Mouse (Mus musculus) intestine, postnatal 0 days (tissue): ENCODE data around the gene Tspo. TPM values are rescaled to one million over a fixed set of nuclear protein-coding genes. Genes with fewer than 3 reads are reported as not detected.
A peak's percentile ranks its signal among the peaks of the same experiment; 100 is the strongest.

ENCODE experiments used
- ATAC-seq: fragments of 200-750 bp; cut with Nextera tagmentation; 2 replicates; pipeline ENCODE4 v1.8.0; 2017; ENCODE audit warnings: mild to moderate bottlenecking, moderate TSS enrichment, moderate library complexity
- H3K27ac ChIP-seq: fragments of 300-500 bp; sonication (generic); 2 replicates; pipeline ENCODE4 v1.5.1; 2014; ENCODE audit warnings: mild to moderate bottlenecking, low read depth, low read length, moderate library complexity
- H3K27me3 ChIP-seq: fragments of 300-500 bp; sonication (generic); replicated peaks from 2 replicates; pipeline ENCODE4 v1.6.1; 2014; ENCODE audit warnings: low read length, mixed read lengths; ENCODE audit not compliant: control insufficient read depth, insufficient read depth
- H3K36me3 ChIP-seq: fragments of 300-500 bp; sonication (generic); 2 replicates; pipeline ENCODE4 v1.6.1; 2014; ENCODE audit warnings: mild to moderate bottlenecking, moderate library complexity; ENCODE audit not compliant: control insufficient read depth, insufficient read depth
- H3K4me1 ChIP-seq: fragments of 300-500 bp; sonication (generic); replicated peaks from 2 replicates; pipeline ENCODE4 v1.6.1; 2014; ENCODE audit warnings: antibody characterized with exemption, low read length, mixed read lengths; ENCODE audit not compliant: control insufficient read depth, insufficient read depth
- H3K4me2 ChIP-seq: fragments of 300-500 bp; sonication (generic); replicated peaks from 2 replicates; pipeline ENCODE4 v1.6.1; 2014; ENCODE audit warnings: low read depth, mild to moderate bottlenecking, moderate library complexity
- H3K4me3 ChIP-seq: fragments of 300-500 bp; sonication (generic); 2 replicates; pipeline ENCODE4 v1.5.1; 2014; ENCODE audit warnings: low read depth, low read length
- H3K9ac ChIP-seq: fragments of 300-500 bp; sonication (generic); 2 replicates; pipeline ENCODE4 v1.6.1; 2014; ENCODE audit warnings: mild to moderate bottlenecking, low read depth, low read length
- H3K9me3 ChIP-seq: fragments of 300-500 bp; sonication (generic); 2 replicates; pipeline ENCODE4 v1.6.1; 2016; ENCODE audit warnings: mixed run types; ENCODE audit not compliant: control insufficient read depth
- CTCF ChIP-seq: sonication (generic); IDR thresholded peaks from 2 replicates; pipeline ENCODE4 v1.5.1; 2016; ENCODE audit warnings: low read depth, mild to moderate bottlenecking, control low read depth, antibody characterized with exemption, moderate library complexity
- WGBS: fragments of 180-500 bp; shearing (Covaris S2); extraction: QIAGEN DNeasy Blood & Tissue Kit; methylation state at CpG from one replicate; pipeline ENCODE4 v1.1.7; 2014; 5-methylcytosine and 5-hydroxymethylcytosine counted together
- polyA plus RNA-seq: library from polyadenylated mRNA; unstranded; fragments of >200 nt; fragmentation: Nextera tagmentation; extraction: Ambion mirVana; gene quantifications from 2 replicates; pipeline ENCODE4 v1.2.1, GENCODE M21; 2015

Tspo gene
- polyA plus RNA-seq, 1 experiment from 2014 or later, result 118 TPM

GRCm38 (mm10) chr15:83583419-83584156 is 20.2 kb downstream of the Tspo start:
- Histone ChIP-seq H3K27ac (no peak overlapping the region), H3K36me3 (peaks cover 56% of the 10 kb centered on the region), H3K4me2 (no peak overlapping the region), H3K9ac (no peak overlapping the region), H3K4me3 (no peak overlapping the region), H3K27me3 (no peaks in the 10 kb centered on the region), H3K9me3 (no peaks in the 10 kb centered on the region), H3K4me1 (no peaks in the 10 kb centered on the region)
- 68% methylated on average over 8 of the region's 8 CpGs for WGBS
- ATAC-seq, result no peak
- TF ChIP-seq CTCF, result peak; percentile 72

DNA sequence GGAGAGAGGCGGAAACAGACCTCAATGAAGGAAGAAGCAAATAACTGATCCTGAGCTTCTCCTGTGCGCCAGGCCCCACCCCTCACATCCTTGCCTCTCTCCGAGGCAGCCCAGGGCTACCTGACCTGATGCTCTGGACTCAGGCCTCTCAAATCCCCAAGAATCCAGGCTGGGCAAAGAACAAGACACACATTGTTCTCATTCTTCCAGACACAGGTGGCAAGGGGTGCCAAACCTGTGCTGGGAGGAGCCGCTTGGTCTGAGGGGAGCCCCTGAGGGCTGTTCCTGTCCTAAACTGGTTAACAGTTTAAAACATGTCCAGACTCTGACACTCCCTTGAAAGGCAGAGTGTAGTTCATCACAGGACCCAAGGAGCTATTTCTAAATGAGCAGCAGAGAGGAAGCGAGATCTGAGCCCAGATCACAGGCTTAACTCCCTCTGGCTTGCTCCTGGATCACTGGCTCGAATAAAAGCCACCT is 21.4 kb downstream of the Tspo start:
- Histone ChIP-seq H3K9ac (no peak overlapping the region), H3K4me1 (no peaks in the 10 kb centered on the region), H3K27ac (no peak overlapping the region), H3K27me3 (no peaks in the 10 kb centered on the region), H3K36me3 (peaks cover 49% of the 10 kb centered on the region), H3K4me2 (no peak overlapping the region), H3K9me3 (no peaks in the 10 kb centered on the region), H3K4me3 (no peak overlapping the region)
- no peak for TF ChIP-seq CTCF
- no peak for ATAC-seq
- 84% methylated on average over 6 of the region's 6 CpGs for WGBS

GRCm38 (mm10) chr15:83590841-83591240 is 27.4 kb downstream of the Tspo start:
- no peak overlapping the region for H3K9ac ChIP-seq
- ATAC-seq, result peak; percentile 44; the same call in 1 of the 2 replicates
- peaks cover 16% of the 10 kb centered on the region for H3K36me3 ChIP-seq
- no peak overlapping the region for H3K4me2 ChIP-seq
- no peaks in the 10 kb centered on the region for H3K27me3 ChIP-seq
- H3K4me3 ChIP-seq, result no peak overlapping the region
- H3K4me1 ChIP-seq, result 0 out of 2 replicates have a peak, but pooled peaks cover 10% of the 10 kb centered on the region
- no peaks in the 10 kb centered on the region for H3K9me3 ChIP-seq
- peak overlapping the region; percentile 60; the same call in 1 of the 2 replicates for H3K27ac ChIP-seq
- WGBS, result 74% methylated on average over 4 of the region's 4 CpGs
- no peak for TF ChIP-seq CTCF

- H3K36me3 ChIP-seq, result peaks cover 7% of the 10 kb centered on the region
- 0 out of 2 replicates have a peak, but pooled peaks cover 10% of the 10 kb centered on the region for H3K4me1 ChIP-seq
- H3K9me3 ChIP-seq, result no peaks in the 10 kb centered on the region
- TF ChIP-seq CTCF, result no peak
- ATAC-seq, result no peak
- H3K4me3 ChIP-seq, result no peak overlapping the region
- no peak overlapping the region for H3K9ac ChIP-seq
- no peaks in the 10 kb centered on the region for H3K27me3 ChIP-seq
- 81% methylated on average over 6 of the region's 6 CpGs for WGBS
- no peak overlapping the region for H3K27ac ChIP-seq
- H3K4me2 ChIP-seq, result no peak overlapping the region
These were observed 28.4 kb downstream of the Tspo start for GRCm38 (mm10) chr15:83591758-83592157.

DNA sequence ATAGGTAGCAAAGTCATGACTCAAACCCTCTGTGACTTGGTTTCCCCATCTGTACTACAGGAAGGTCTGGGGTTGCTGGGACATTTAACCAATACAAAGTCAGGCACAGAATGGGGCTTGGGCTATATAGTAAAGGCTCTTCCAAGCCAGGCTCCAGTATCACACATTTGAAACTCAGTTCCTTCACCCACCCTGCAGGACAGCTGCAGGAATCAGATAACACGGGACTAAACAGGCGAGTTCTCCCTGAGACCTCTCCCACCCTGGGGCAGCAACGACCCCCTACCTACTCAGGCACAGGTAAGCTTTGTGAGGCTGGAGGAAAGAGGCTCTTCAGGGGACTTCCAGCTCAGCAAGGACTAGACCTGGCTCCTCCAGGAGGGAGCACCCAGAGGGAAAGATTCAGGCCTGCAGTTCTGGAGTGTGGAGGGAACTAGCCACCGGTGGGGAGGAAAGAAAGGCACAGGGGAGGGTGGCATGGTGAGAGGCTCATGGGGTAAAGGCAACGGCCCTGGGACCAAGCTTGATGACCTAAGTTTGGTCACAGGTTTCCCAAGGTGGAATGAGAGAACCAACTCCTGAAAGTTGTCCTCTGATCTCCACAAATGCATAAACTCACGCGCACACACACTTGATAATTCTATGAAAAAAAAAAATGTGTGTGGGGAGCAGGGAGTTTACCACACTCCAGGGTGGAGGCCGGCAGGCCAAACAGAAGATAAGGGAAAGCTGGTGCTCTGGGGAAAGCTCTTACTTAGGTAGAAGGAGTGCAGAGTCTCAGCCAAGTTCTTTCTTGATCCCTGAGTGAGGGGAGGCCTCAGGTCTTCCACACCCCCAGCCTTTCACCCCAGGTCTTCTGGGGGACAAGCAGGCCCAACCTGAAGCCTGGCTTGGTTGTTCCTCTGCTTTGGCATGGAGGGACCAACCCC is 29.1 kb downstream of the Tspo start:
- H3K27me3 ChIP-seq, result no peaks in the 10 kb centered on the region
- no peak overlapping the region for H3K4me3 ChIP-seq
- 0 out of 2 replicates have a peak, but pooled peaks cover 10% of the 10 kb centered on the region for H3K4me1 ChIP-seq
- no peak for ATAC-seq
- H3K27ac ChIP-seq, result 0 out of 2 replicates have a peak overlapping the region, but pooled peaks have one; percentile 21
- no peaks in the 10 kb centered on the region for H3K36me3 ChIP-seq
- 55% methylated on average over 8 of the region's 8 CpGs for WGBS
- no peak overlapping the region for H3K4me2 ChIP-seq
- H3K9me3 ChIP-seq, result no peaks in the 10 kb centered on the region
- TF ChIP-seq CTCF, result no peak
- H3K9ac ChIP-seq, result no peak overlapping the region

DNA sequence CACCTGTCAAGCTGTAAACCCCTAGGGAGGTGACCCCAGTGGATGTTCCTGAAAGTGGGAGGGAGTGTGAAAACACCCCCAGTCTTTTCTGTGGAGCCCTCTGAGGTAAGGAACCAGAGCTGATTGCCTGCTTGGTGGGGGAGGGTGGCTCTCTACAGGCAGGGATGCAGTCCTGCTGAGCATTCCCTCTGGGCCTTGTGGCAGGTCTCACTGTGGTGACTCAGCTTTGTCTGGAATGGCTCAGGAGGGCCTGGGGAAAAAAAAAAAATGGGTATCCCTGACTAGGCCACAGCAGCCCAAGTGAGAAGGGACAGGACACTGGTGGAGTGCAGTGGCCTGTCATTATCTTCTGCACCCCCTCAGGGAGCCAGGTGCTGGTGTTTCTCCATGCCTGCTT is 29.8 kb downstream of the Tspo start:
- Histone ChIP-seq H3K4me1 (0 out of 2 replicates have a peak, but pooled peaks cover 10% of the 10 kb centered on the region), H3K4me2 (peak overlapping the region; percentile 81), H3K4me3 (no peak overlapping the region), H3K27ac (peak overlapping the region; percentile 21; the same call in 1 of the 2 replicates), H3K36me3 (no peaks in the 10 kb centered on the region), H3K27me3 (no peaks in the 10 kb centered on the region), H3K9ac (no peak overlapping the region), H3K9me3 (no peaks in the 10 kb centered on the region)
- no peak for ATAC-seq
- no peak for TF ChIP-seq CTCF
